In the genomic region with DNA sequence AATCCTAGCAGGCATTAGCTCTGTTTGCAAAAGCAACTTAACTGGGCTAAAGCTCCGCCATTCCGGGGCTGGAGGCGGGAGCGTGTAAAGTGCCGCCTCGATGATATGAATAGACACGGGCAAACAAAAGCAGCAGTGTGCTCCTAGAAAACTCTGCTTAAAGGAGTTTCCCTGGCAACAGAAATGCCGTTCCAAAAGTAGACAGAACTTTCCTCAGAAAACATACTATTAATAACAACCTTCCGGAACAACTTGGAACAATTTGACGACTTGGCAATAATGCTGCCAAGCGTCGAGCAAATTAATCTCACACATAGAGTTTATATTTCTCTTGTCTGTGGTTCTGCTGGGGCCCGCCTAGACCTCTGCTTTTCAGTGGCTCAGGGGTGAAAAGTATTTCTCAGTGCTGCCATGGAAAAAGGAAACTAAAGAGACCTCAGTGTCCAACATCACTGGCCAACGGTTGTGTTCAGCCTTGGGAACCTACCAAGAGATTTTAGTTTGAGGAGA, we compare ENCODE assay signal across 8 mouse cellular contexts.
DNase-seq lines count a peak whose midpoint lies in the region; ATAC-seq and TF ChIP-seq lines count a peak whose summit lies in the region.

No protein-coding gene starts in this region.

- TF ChIP-seq CTCF in forebrain, postnatal 0 days (IDR thresholded peaks at IDR 0.05; ENCODE audit: low read depth) = no peak
- no peak for TF ChIP-seq CTCF in lung, postnatal 0 days (IDR thresholded peaks at IDR 0.05)

- peak overlapping the region; percentile 28; the same call in 1 of the 2 replicates for H3K9ac ChIP-seq in forebrain, postnatal 0 days
- no peak overlapping the region for H3K9ac ChIP-seq in lung, postnatal 0 days (replicated peaks; ENCODE audit: low read depth)

- TF ChIP-seq EP300 in lung, postnatal 0 days (IDR thresholded peaks at IDR 0.05) = 0 out of 2 replicates have a peak, but pooled peaks have one; percentile 10

- H3K27me3 ChIP-seq in forebrain, postnatal 0 days (ENCODE audit: insufficient read depth, low read length) = no peaks in the 10 kb centered on the region
- H3K27me3 ChIP-seq in lung, postnatal 0 days (replicated peaks; ENCODE audit: insufficient read depth, low read length) = no peaks in the 10 kb centered on the region

- 0 out of 2 replicates have a peak overlapping the region, but pooled peaks have one; percentile 14 for H3K4me3 ChIP-seq in forebrain, postnatal 0 days (ENCODE audit: low read depth, low read length)
- H3K4me3 ChIP-seq in lung, postnatal 0 days (ENCODE audit: low read depth, low read length) = peak overlapping the region; percentile 22

- H3K4me1 ChIP-seq in forebrain, postnatal 0 days (ENCODE audit: insufficient read depth) = peaks cover 18% of the 10 kb centered on the region
- peaks cover 6% of the 10 kb centered on the region; the same call in 1 of the 2 replicates for H3K4me1 ChIP-seq in lung, postnatal 0 days (ENCODE audit: insufficient read depth, low read depth, low read length)

- peak; percentile 10 for DNase-seq in urinary bladder, postnatal 14 days (ENCODE audit: low spot score)
- DNase-seq in urinary bladder, adult 2 months (ENCODE audit: low spot score) = no peak
- DNase-seq in forebrain, postnatal 0 days = peak; percentile 82
- DNase-seq in heart, postnatal 25 days (ENCODE audit: low spot score) = peak; percentile 6
- peak; percentile 32 to 49 for DNase-seq in kidney, postnatal 4 days
- peak; percentile 56 for DNase-seq in lung, postnatal 0 days (ENCODE audit: low spot score)
- peak; percentile 56 for DNase-seq in right cerebral cortex, postnatal 14 days
- no peak for DNase-seq in spleen, postnatal 36 days (ENCODE audit: low spot score in 2 of 2)

- peak; percentile 93 for ATAC-seq in forebrain, postnatal 0 days
- ATAC-seq in lung, postnatal 0 days = peak; percentile 74

- peak overlapping the region; percentile 41 for H3K4me2 ChIP-seq in forebrain, postnatal 0 days (ENCODE audit: low read depth)
- peak overlapping the region; percentile 50 for H3K4me2 ChIP-seq in lung, postnatal 0 days (replicated peaks; ENCODE audit: low read depth, low read length)

- H3K9me3 ChIP-seq in forebrain, postnatal 0 days (ENCODE audit: low read length) = no peaks in the 10 kb centered on the region
- H3K9me3 ChIP-seq in lung, postnatal 0 days (ENCODE audit: low read length) = no peaks in the 10 kb centered on the region

- H3K36me3 ChIP-seq in forebrain, postnatal 0 days (ENCODE audit: insufficient read depth) = no peaks in the 10 kb centered on the region
- no peaks in the 10 kb centered on the region for H3K36me3 ChIP-seq in lung, postnatal 0 days (ENCODE audit: insufficient read depth, low read length)

- H3K27ac ChIP-seq in forebrain, postnatal 0 days (ENCODE audit: low read depth, low read length) = peak overlapping the region; percentile 81
- no peak overlapping the region for H3K27ac ChIP-seq in lung, postnatal 0 days (ENCODE audit: low read length)

- intact Hi-C loops in heart, postnatal 25 days (cut with DNase I) = no loop called here

- 2% methylated on average over 14 of the region's 14 CpGs for WGBS in forebrain, postnatal 0 days
- 6% methylated on average over 14 of the region's 14 CpGs for WGBS in lung, postnatal 0 days

Comparison
In these comparisons a context has a peak if more than half of its experiments do, and no peak if none do; other contexts are left out.
1. DNase-seq: peak in urinary bladder, postnatal 14 days (single experiment), forebrain, postnatal 0 days (single experiment), heart, postnatal 25 days (single experiment), kidney, postnatal 4 days (2 of 2), lung, postnatal 0 days (single experiment) and right cerebral cortex, postnatal 14 days (single experiment); none in urinary bladder, adult 2 months (single experiment) and spleen, postnatal 36 days (0 of 2).